Mouse (Mus musculus): ENCODE measurements at regions not wholly inside any gene's neighbourhood (a gene's known extent, or its start where the extent isn't known, plus 50 kb on each side); places are given as distances from the start of the nearest gene placed in this dataset.

DNA sequence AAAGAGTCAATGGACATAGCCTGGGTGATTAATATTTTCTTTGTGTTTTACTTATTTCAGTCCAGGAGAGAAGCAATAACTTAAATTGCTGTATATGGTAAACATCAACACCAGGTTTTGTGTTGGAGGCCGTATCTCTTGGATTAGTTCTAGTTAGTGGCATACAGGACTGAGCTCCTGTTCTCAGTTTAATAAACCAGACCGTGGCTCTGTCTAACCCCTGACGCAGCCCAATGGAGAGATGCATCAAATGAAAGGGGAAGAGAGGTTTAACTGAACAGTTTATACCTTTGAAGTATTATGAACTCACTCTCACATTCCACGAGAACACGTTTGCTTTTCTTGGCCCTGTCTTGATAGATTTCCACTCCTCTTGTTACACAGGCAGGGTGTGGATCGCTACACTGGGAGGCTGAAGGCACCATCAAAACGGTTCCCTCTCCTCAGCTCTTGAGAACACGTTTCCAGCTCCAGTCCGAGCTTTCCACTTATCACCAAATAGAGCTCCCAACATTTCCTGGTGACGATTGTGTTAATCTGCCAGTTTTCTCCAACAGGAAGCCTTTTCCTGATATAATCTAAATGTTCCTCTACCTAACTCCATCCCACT is 54.0 kb upstream of the Cerkl start:
- ATAC-seq (no peak), DNase-seq (no peak)
- TF ChIP-seq CTCF (IDR thresholded peaks at IDR 0.05; ENCODE audit: low read depth), result no peak
- no peaks in the 10 kb centered on the region for H3K36me3 ChIP-seq (ENCODE audit: insufficient read depth)
- no peaks in the 10 kb centered on the region for H3K4me1 ChIP-seq (ENCODE audit: insufficient read depth)
- no peaks in the 10 kb centered on the region for H3K9me3 ChIP-seq (ENCODE audit: low read length)
- 83% methylated on average over 10 of the region's 10 CpGs for WGBS
- no peak overlapping the region for H3K4me3 ChIP-seq (ENCODE audit: low read depth, low read length)
- no peak overlapping the region for H3K4me2 ChIP-seq (ENCODE audit: low read depth)
- H3K9ac ChIP-seq, result no peak overlapping the region
- no peaks in the 10 kb centered on the region for H3K27me3 ChIP-seq (ENCODE audit: insufficient read depth, low read length)
- H3K27ac ChIP-seq (ENCODE audit: low read depth, low read length), result no peak overlapping the region

DNA sequence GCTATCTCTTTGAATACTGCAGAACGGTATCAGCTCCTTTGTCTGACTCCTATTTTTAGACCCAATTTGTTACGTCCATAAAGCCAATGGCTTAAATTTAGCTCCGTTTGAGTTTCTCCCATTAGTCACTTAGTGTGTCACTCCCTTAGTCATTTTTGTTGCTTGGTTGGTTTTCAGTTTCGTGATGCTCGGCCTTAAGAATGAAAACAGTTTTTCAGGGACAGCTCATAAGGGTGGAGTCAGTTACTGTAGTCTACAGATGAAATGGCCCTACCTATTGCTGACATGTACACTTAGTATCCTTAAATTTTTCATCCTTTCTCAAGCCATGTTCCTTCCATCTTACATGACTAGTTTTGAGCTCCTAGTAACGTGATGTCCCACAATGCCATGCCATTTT is 54.5 kb upstream of the Cerkl start:
- ATAC-seq (no peak), DNase-seq (no peak)
- H3K4me1 ChIP-seq (ENCODE audit: insufficient read depth), result no peaks in the 10 kb centered on the region
- H3K4me3 ChIP-seq (ENCODE audit: low read depth, low read length), result no peak overlapping the region
- no peak overlapping the region for H3K4me2 ChIP-seq (ENCODE audit: low read depth)
- no peaks in the 10 kb centered on the region for H3K27me3 ChIP-seq (ENCODE audit: insufficient read depth, low read length)
- WGBS, result 79% methylated on average over 6 of the region's 6 CpGs
- H3K9ac ChIP-seq, result no peak overlapping the region
- H3K9me3 ChIP-seq (ENCODE audit: low read length), result no peaks in the 10 kb centered on the region
- H3K27ac ChIP-seq (ENCODE audit: low read depth, low read length), result no peak overlapping the region
- no peak for TF ChIP-seq CTCF (IDR thresholded peaks at IDR 0.05; ENCODE audit: low read depth)
- H3K36me3 ChIP-seq (ENCODE audit: insufficient read depth), result no peaks in the 10 kb centered on the region

- no peaks in the 10 kb centered on the region for H3K36me3 ChIP-seq (ENCODE audit: insufficient read depth)
- peak; percentile 76 for TF ChIP-seq CTCF (IDR thresholded peaks at IDR 0.05; ENCODE audit: low read depth)
- H3K4me1 ChIP-seq (ENCODE audit: insufficient read depth), result no peaks in the 10 kb centered on the region
- DNase-seq, result peak; percentile 88
- no peaks in the 10 kb centered on the region for H3K27me3 ChIP-seq (ENCODE audit: insufficient read depth, low read length)
- no peaks in the 10 kb centered on the region for H3K9me3 ChIP-seq (ENCODE audit: low read length)
- ATAC-seq, result peak; percentile 16; the same call in 1 of the 2 replicates
- 28% methylated on average over 11 of the region's 11 CpGs for WGBS
- H3K27ac ChIP-seq (ENCODE audit: low read depth, low read length), result no peak overlapping the region
- no peak overlapping the region for H3K4me3 ChIP-seq (ENCODE audit: low read depth, low read length)
- H3K4me2 ChIP-seq (ENCODE audit: low read depth), result peak overlapping the region; percentile 29
- no peak overlapping the region for H3K9ac ChIP-seq
Measured at GRCm38 (mm10) chr2:79511676-79512323, 55.2 kb upstream of the Cerkl start.

- whole genome bisulfite sequencing, result 77% methylated on average over 2 of the region's 2 CpGs
- H3K9ac ChIP-seq, result no peak overlapping the region
- no peaks in the 10 kb centered on the region for H3K4me1 ChIP-seq (ENCODE audit: insufficient read depth)
- ATAC-seq (no peak), DNase-seq (no peak)
- no peak for TF ChIP-seq CTCF (IDR thresholded peaks at IDR 0.05; ENCODE audit: low read depth)
- H3K36me3 ChIP-seq (ENCODE audit: insufficient read depth), result no peaks in the 10 kb centered on the region
- H3K9me3 ChIP-seq (ENCODE audit: low read length), result no peaks in the 10 kb centered on the region
- no peaks in the 10 kb centered on the region for H3K27me3 ChIP-seq (ENCODE audit: insufficient read depth, low read length)
- no peak overlapping the region for H3K27ac ChIP-seq (ENCODE audit: low read depth, low read length)
- peak overlapping the region; percentile 29 for H3K4me2 ChIP-seq (ENCODE audit: low read depth)
- no peak overlapping the region for H3K4me3 ChIP-seq (ENCODE audit: low read depth, low read length)
Measured at GRCm38 (mm10) chr2:79512374-79512773, 55.8 kb upstream of the Cerkl start.

- Histone ChIP-seq H3K36me3 (ENCODE audit: insufficient read depth) (no peaks in the 10 kb centered on the region), H3K4me1 (ENCODE audit: insufficient read depth) (no peaks in the 10 kb centered on the region), H3K9me3 (ENCODE audit: low read length) (no peaks in the 10 kb centered on the region), H3K4me3 (ENCODE audit: low read depth, low read length) (no peak overlapping the region), H3K4me2 (ENCODE audit: low read depth) (no peak overlapping the region), H3K27me3 (ENCODE audit: insufficient read depth, low read length) (no peaks in the 10 kb centered on the region), H3K27ac (ENCODE audit: low read depth, low read length) (no peak overlapping the region), H3K9ac (no peak overlapping the region)
- DNase-seq (no peak), ATAC-seq (no peak)
- TF ChIP-seq CTCF (IDR thresholded peaks at IDR 0.05; ENCODE audit: low read depth), result no peak
- WGBS, result 79% methylated on average over 3 of the region's 3 CpGs
Measured at GRCm38 (mm10) chr2:79513726-79514125, 57.1 kb upstream of the Cerkl start.

- DNase-seq (no peak), ATAC-seq (no peak)
- H3K4me3 ChIP-seq (ENCODE audit: low read depth, low read length), result no peak overlapping the region
- H3K27ac ChIP-seq (ENCODE audit: low read depth, low read length), result no peak overlapping the region
- WGBS, result 73% methylated on average over 8 of the region's 8 CpGs
- no peaks in the 10 kb centered on the region for H3K27me3 ChIP-seq (ENCODE audit: insufficient read depth, low read length)
- TF ChIP-seq CTCF (IDR thresholded peaks at IDR 0.05; ENCODE audit: low read depth), result no peak
- no peak overlapping the region for H3K4me2 ChIP-seq (ENCODE audit: low read depth)
- H3K36me3 ChIP-seq (ENCODE audit: insufficient read depth), result no peaks in the 10 kb centered on the region
- H3K9me3 ChIP-seq (ENCODE audit: low read length), result no peaks in the 10 kb centered on the region
- no peaks in the 10 kb centered on the region for H3K4me1 ChIP-seq (ENCODE audit: insufficient read depth)
- H3K9ac ChIP-seq, result no peak overlapping the region
Measured at GRCm38 (mm10) chr2:79518046-79518750, 61.6 kb upstream of the Cerkl start.

GRCm38 (mm10) chr2:79519799-79520449 is 63.3 kb upstream of the Cerkl start:
- no peaks in the 10 kb centered on the region for H3K4me1 ChIP-seq (ENCODE audit: insufficient read depth)
- ATAC-seq (no peak), DNase-seq (no peak)
- no peaks in the 10 kb centered on the region for H3K27me3 ChIP-seq (ENCODE audit: insufficient read depth, low read length)
- no peak overlapping the region for H3K4me3 ChIP-seq (ENCODE audit: low read depth, low read length)
- H3K9ac ChIP-seq, result no peak overlapping the region
- H3K27ac ChIP-seq (ENCODE audit: low read depth, low read length), result no peak overlapping the region
- 30% methylated on average over 6 of the region's 6 CpGs for WGBS
- no peaks in the 10 kb centered on the region for H3K9me3 ChIP-seq (ENCODE audit: low read length)
- no peak overlapping the region for H3K4me2 ChIP-seq (ENCODE audit: low read depth)
- no peaks in the 10 kb centered on the region for H3K36me3 ChIP-seq (ENCODE audit: insufficient read depth)
- TF ChIP-seq CTCF (IDR thresholded peaks at IDR 0.05; ENCODE audit: low read depth), result no peak

Measured in forebrain, postnatal 0 days (tissue).